Mouse (Mus musculus) intestine, postnatal 0 days (tissue): ENCODE results near the gene Adipor2. TPM values are rescaled to one million over a fixed set of nuclear protein-coding genes. Genes with fewer than 3 reads are reported as not detected.
"Not testable (repeated sequence)": the region's sequence is repeated elsewhere in the genome, so short reads cannot be mapped to it uniquely, and the experiment has no call there.

Experiments used
- ATAC-seq: fragments of 200-750 bp; cut with Nextera tagmentation; 2 replicates; pipeline ENCODE4 v1.8.0; 2017; ENCODE audit warnings: mild to moderate bottlenecking, moderate TSS enrichment, moderate library complexity
- H3K27ac ChIP-seq: fragments of 300-500 bp; sonication (generic); 2 replicates; pipeline ENCODE4 v1.5.1; 2014; ENCODE audit warnings: mild to moderate bottlenecking, low read depth, low read length, moderate library complexity
- H3K27me3 ChIP-seq: fragments of 300-500 bp; sonication (generic); replicated peaks from 2 replicates; pipeline ENCODE4 v1.6.1; 2014; ENCODE audit warnings: low read length, mixed read lengths; ENCODE audit not compliant: control insufficient read depth, insufficient read depth
- H3K36me3 ChIP-seq: fragments of 300-500 bp; sonication (generic); 2 replicates; pipeline ENCODE4 v1.6.1; 2014; ENCODE audit warnings: mild to moderate bottlenecking, moderate library complexity; ENCODE audit not compliant: control insufficient read depth, insufficient read depth
- H3K4me1 ChIP-seq: fragments of 300-500 bp; sonication (generic); replicated peaks from 2 replicates; pipeline ENCODE4 v1.6.1; 2014; ENCODE audit warnings: antibody characterized with exemption, low read length, mixed read lengths; ENCODE audit not compliant: control insufficient read depth, insufficient read depth
- H3K4me2 ChIP-seq: fragments of 300-500 bp; sonication (generic); replicated peaks from 2 replicates; pipeline ENCODE4 v1.6.1; 2014; ENCODE audit warnings: low read depth, mild to moderate bottlenecking, moderate library complexity
- H3K4me3 ChIP-seq: fragments of 300-500 bp; sonication (generic); 2 replicates; pipeline ENCODE4 v1.5.1; 2014; ENCODE audit warnings: low read depth, low read length
- H3K9ac ChIP-seq: fragments of 300-500 bp; sonication (generic); 2 replicates; pipeline ENCODE4 v1.6.1; 2014; ENCODE audit warnings: mild to moderate bottlenecking, low read depth, low read length
- H3K9me3 ChIP-seq: fragments of 300-500 bp; sonication (generic); 2 replicates; pipeline ENCODE4 v1.6.1; 2016; ENCODE audit warnings: mixed run types; ENCODE audit not compliant: control insufficient read depth
- CTCF ChIP-seq: sonication (generic); IDR thresholded peaks from 2 replicates; pipeline ENCODE4 v1.5.1; 2016; ENCODE audit warnings: low read depth, mild to moderate bottlenecking, control low read depth, antibody characterized with exemption, moderate library complexity
- WGBS: fragments of 180-500 bp; shearing (Covaris S2); extraction: QIAGEN DNeasy Blood & Tissue Kit; methylation state at CpG from one replicate; pipeline ENCODE4 v1.1.7; 2014; 5-methylcytosine and 5-hydroxymethylcytosine counted together
- polyA plus RNA-seq: library from polyadenylated mRNA; unstranded; fragments of >200 nt; fragmentation: Nextera tagmentation; extraction: Ambion mirVana; gene quantifications from 2 replicates; pipeline ENCODE4 v1.2.1, GENCODE M21; 2015

Adipor2 gene
- polyA plus RNA-seq, 1 experiment from 2014 or later, result 106 TPM

DNA sequence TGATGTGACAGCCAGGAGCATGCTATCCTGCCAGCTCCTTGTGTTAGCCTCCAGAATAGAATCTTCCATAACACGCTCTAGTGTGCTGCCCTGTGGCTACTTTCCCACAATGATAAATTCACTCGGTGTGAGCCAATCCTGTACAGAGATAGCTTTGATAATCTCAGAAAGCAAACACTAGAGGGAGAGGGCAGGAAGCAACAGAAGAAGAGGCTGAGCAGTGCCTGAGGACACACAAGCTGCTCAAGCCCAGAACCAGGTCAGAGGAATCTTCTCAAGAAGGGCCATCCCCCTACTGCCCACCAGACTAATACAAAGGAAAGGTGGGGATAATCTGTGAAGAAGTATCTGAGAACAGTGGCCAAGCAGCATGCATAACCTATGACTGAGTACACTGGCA lies 50.1 kb downstream of the Adipor2 start:
- Histone ChIP-seq H3K4me3 (no peak overlapping the region), H3K27me3 (no peaks in the 10 kb centered on the region), H3K27ac (no peak overlapping the region), H3K9ac (no peak overlapping the region), H3K9me3 (no peaks in the 10 kb centered on the region), H3K4me1 (0 out of 2 replicates have a peak, but pooled peaks cover under 1% of the 10 kb centered on the region), H3K36me3 (peaks cover 44% of the 10 kb centered on the region), H3K4me2 (no peak overlapping the region)
- ATAC-seq, result no peak
- 60% methylated on average over 2 of the region's 2 CpGs for WGBS
- TF ChIP-seq CTCF, result no peak

DNA sequence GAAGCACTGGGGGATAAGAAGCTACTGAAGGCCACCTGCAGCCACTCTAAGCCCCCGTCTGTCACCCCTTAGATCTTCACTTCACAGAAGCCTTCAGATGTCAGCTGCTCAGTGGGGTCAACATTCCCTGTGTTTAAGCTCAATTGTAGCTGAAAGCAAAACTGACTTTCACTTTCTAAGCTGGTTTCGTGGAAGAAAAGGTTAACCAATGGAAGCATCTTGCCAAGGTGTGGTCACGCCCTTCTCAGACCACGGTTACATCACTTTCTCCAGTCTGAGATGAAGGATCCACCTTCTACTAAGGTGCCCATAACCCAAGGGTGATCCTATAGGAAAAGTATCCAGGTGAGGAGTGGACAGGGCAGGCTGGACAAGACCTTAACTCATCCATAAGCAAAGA lies 50.7 kb downstream of the Adipor2 start:
- WGBS, result 73% methylated on average over 3 of the region's 4 CpGs
- 0 out of 2 replicates have a peak, but pooled peaks have one; percentile 47 for ATAC-seq
- H3K4me2 ChIP-seq, H3K9me3 ChIP-seq, H3K27me3 ChIP-seq, H3K4me3 ChIP-seq, H3K9ac ChIP-seq, H3K27ac ChIP-seq, H3K4me1 ChIP-seq: not testable (repeated sequence)
- peaks cover 44% of the 10 kb centered on the region for H3K36me3 ChIP-seq

DNA sequence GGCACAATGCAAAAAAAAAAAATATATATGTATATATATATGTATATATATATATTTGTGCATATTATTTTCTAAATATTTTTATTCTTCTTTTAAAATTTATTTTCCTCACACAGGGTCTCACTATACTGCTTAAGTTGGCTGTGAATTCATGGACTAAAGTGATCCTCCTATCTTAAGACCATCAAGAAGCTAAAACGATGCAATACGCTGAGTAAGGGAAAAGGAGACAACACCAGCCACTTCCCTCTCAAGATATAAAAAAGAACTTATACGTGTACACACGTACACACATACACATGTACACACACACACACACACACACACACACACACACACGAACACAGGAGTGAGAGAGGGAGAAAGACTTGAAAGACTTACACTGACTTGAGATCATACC lies 53.9 kb downstream of the Adipor2 start:
- WGBS, result 88% methylated on average over 5 of the region's 5 CpGs
- peaks cover 65% of the 10 kb centered on the region for H3K36me3 ChIP-seq

DNA sequence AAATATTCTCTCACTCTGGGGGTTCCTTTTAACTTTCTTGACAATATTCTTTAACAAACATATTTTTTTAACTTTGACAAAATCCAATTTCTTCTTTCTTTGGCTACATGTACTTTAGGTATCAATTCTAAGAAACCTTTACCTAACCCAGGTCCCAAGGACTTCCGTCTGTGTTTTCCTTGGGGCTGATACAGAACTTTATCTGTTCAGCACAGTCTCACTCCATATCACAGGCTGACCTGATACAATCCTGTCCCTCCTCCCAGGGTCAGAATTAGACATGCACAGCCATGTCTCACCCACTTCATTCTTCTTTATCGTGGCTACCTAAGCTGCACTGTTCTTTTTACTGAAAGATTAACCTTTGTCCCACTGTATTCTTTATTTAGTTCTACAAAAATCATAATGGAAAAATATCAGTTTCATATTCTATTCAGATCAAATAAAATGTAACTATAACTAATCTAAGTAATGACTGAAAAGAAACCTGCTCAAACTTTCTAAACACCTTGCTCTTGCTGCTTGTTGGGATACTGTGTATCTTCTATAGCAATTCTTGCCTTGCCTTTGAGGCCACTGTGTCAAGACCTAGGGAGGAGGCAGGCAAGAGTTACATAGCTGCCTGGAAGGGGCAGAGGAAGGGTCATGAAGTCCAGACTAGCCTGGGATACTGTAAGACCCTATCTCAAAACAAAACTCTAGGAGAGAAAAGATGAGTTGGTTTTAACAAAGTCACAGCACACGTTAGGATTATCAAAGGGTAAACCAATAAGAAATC lies 56.4 kb downstream of the Adipor2 start:
- WGBS, result 77% methylated on average over 3 of the region's 3 CpGs
- Histone ChIP-seq H3K27me3 (no peaks in the 10 kb centered on the region), H3K36me3 (peaks cover 77% of the 10 kb centered on the region), H3K9me3 (no peaks in the 10 kb centered on the region), H3K4me1 (no peaks in the 10 kb centered on the region), H3K9ac (no peak overlapping the region), H3K27ac (no peak overlapping the region), H3K4me3 (no peak overlapping the region), H3K4me2 (no peak overlapping the region)
- ATAC-seq, result no peak
- TF ChIP-seq CTCF, result no peak

More for the DNA sequence above, 53.9 kb downstream of the Adipor2 start:
- no peaks in the 10 kb centered on the region for H3K27me3 ChIP-seq
- H3K4me3 ChIP-seq, result no peak overlapping the region
- H3K9me3 ChIP-seq, result no peaks in the 10 kb centered on the region
- no peak for TF ChIP-seq CTCF
- H3K4me2 ChIP-seq, result no peak overlapping the region
- ATAC-seq, result no peak
- H3K27ac ChIP-seq, result no peak overlapping the region
- H3K4me1 ChIP-seq, result no peaks in the 10 kb centered on the region
- H3K9ac ChIP-seq, result no peak overlapping the region

DNA sequence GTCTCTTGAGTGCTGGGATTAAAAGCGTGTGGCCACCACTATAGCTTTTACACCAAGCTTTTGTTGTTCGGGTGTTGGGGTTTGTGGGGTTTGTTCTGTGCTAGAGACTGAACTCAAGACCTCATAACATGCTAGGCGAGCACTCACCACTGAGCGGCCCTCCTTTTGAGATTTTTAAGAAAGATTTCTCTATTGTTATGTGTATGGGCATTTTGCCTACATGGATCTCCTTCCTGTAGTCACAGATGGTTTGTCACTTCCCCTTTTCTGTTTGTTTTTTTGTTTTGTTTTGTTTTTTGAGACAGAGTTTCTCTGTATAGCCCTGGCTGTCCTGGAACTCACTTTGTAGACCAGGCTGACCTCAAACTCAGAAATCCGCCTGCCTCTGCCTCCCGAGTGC lies 57.3 kb downstream of the Adipor2 start:
- not testable (repeated sequence) for H3K4me3 ChIP-seq, H3K4me2 ChIP-seq, H3K4me1 ChIP-seq, H3K27ac ChIP-seq, H3K9me3 ChIP-seq, ATAC-seq, H3K9ac ChIP-seq, H3K27me3 ChIP-seq
- peaks cover 77% of the 10 kb centered on the region for H3K36me3 ChIP-seq
- WGBS, result 89% methylated on average over 6 of the region's 6 CpGs

DNA sequence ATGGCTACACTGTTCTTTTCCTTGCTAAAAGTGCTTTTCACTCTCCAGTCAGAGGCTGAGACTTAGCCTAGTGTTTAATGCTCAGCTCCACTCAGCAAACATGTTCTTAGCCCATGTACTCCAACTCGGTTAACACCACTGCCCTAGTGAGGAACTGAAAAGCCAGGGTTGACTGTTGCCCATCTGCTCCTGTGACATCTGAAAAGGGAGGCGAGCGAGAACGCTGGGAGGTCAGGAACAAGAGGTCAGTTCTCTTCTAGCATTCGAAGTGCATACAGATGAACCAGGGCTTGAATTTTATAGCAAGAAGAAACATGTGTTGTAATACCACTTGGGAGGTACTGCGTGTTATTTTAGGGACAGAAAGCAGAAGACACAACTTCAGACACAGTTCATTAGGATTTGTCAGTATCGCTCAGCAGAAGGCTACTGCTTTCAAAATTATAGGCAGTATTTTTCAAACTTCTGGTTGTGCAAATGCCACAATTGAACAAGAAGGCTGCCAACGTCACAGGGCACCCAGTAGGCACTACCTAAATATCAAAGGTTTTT lies 59.4 kb downstream of the Adipor2 start:
- H3K4me2 ChIP-seq, result no peak overlapping the region
- H3K4me1 ChIP-seq, result no peaks in the 10 kb centered on the region
- WGBS, result 92% methylated on average over 8 of the region's 8 CpGs
- no peak for TF ChIP-seq CTCF
- peaks cover 79% of the 10 kb centered on the region for H3K36me3 ChIP-seq
- H3K4me3 ChIP-seq, result no peak overlapping the region
- H3K9me3 ChIP-seq, result no peaks in the 10 kb centered on the region
- no peak overlapping the region for H3K27ac ChIP-seq
- no peak for ATAC-seq
- H3K27me3 ChIP-seq, result no peaks in the 10 kb centered on the region
- H3K9ac ChIP-seq, result no peak overlapping the region
